Mouse (Mus musculus) liver, postnatal 0 days (tissue): Measurements from ENCODE around the gene Olfr749. TPM values are rescaled to one million over a fixed set of nuclear protein-coding genes. Genes with fewer than 3 reads are reported as not detected.

Source experiments
- ATAC-seq: fragments of 200-750 bp; cut with Nextera tagmentation; 2 replicates; pipeline ENCODE4 v1.8.0; 2017; ENCODE audit warnings: mild to moderate bottlenecking, moderate library complexity
- DNase-seq: peaks from one replicate; pipeline ENCODE4 v3.0.0-alpha.2; 2016
- H3K27ac ChIP-seq: fragments of 300-500 bp; sonication (generic); 2 replicates; pipeline ENCODE4 v1.5.1; 2014; ENCODE audit warnings: antibody characterized with exemption, moderate library complexity, mild to moderate bottlenecking, low read depth
- H3K27me3 ChIP-seq: fragments of 300-500 bp; sonication (generic); 2 replicates; pipeline ENCODE4 v1.6.1; 2014; ENCODE audit warnings: low read length, control low read depth, mixed read lengths; ENCODE audit not compliant: insufficient read depth
- H3K36me3 ChIP-seq: fragments of 300-500 bp; sonication (generic); replicated peaks from 2 replicates; pipeline ENCODE4 v1.6.1; 2014; ENCODE audit warnings: mild to moderate bottlenecking, control low read depth, low read length, moderate library complexity, mixed read lengths; ENCODE audit not compliant: insufficient read depth
- H3K4me1 ChIP-seq: fragments of 300-500 bp; sonication (generic); 2 replicates; pipeline ENCODE4 v1.6.1; 2014; ENCODE audit warnings: antibody characterized with exemption, mild to moderate bottlenecking, control low read depth; ENCODE audit not compliant: insufficient read depth
- H3K4me2 ChIP-seq: fragments of 300-500 bp; sonication (generic); 2 replicates; pipeline ENCODE4 v1.6.1; 2014; ENCODE audit warnings: low read depth, mild to moderate bottlenecking, low read length, moderate library complexity, mixed read lengths
- H3K4me3 ChIP-seq: fragments of 300-500 bp; sonication (generic); 2 replicates; pipeline ENCODE4 v1.5.1; 2014; ENCODE audit warnings: low read depth, low read length
- H3K9ac ChIP-seq: fragments of 300-500 bp; sonication (generic); replicated peaks from 2 replicates; pipeline ENCODE4 v1.6.1; 2014; ENCODE audit warnings: mild to moderate bottlenecking, moderate library complexity
- H3K9me3 ChIP-seq: fragments of 300-500 bp; sonication (generic); 2 replicates; pipeline ENCODE4 v1.6.1; 2016; ENCODE audit warnings: mild to moderate bottlenecking, control low read depth, low read length, mixed read lengths
- CTCF ChIP-seq: sonication (generic); IDR thresholded peaks from 2 replicates; pipeline ENCODE4 v1.5.1; 2016; ENCODE audit warnings: antibody characterized with exemption, low read depth
- EP300 ChIP-seq: IDR thresholded peaks from 2 replicates; pipeline ENCODE4 v1.6.1; 2016; ENCODE audit warnings: antibody characterized with exemption, low read depth, mild to moderate bottlenecking
- WGBS: fragments of 180-500 bp; shearing (Covaris S2); extraction: QIAGEN DNeasy Blood & Tissue Kit; methylation state at CpG from one replicate; pipeline ENCODE4 v1.1.7; 2014; ENCODE audit not compliant: insufficient replicate concordance; 5-methylcytosine and 5-hydroxymethylcytosine counted together
- polyA plus RNA-seq: library from polyadenylated mRNA; unstranded; fragments of >200 nt; fragmentation: Nextera tagmentation; extraction: Ambion mirVana; gene quantifications from 2 replicates; pipeline ENCODE4 v1.2.1, GENCODE M21; 2015

Gene Olfr749
- polyA plus RNA-seq, 1 experiment from 2014 or later = not detected

DNA sequence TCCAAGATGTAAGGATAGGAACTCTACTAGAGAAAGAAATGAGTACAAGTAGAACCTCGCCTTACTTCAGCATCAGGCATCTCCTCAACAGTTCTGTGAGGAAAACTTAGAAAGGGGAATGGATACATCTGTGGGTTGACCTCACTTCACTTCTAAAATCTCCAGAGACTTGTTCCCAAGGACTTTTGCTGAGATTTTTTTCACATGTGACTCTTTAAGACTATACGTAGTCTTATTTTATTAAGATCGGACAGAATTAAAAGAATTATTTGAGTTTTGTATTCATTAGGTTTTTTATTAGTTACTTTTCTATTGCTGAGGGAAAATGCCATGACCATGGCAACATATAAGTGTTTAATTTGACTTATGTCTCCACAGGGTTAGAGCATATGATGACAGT, 51.8 kb downstream of the Olfr749 start, which contains the start of gene Olfr747:
TSS of gene Olfr747 (minus strand) at position 101 of the 400 bp plus-strand sequence.
- no peaks in the 10 kb centered on the region for H3K27me3 ChIP-seq

More for the DNA sequence above, 51.8 kb downstream of the Olfr749 start, which contains the start of gene Olfr747:
- no peak within 1 kb of the TSS for H3K9ac ChIP-seq
- ATAC-seq = no peak
- H3K4me3 ChIP-seq = no peak within 1 kb of the TSS
- no peak for DNase-seq
- H3K36me3 ChIP-seq = no peaks in the 10 kb centered on the region
- no peak within 1 kb of the TSS for H3K27ac ChIP-seq
- WGBS = 79% methylated on average over 3 of the region's 3 CpGs
- no peak for TF ChIP-seq EP300
- no peak for TF ChIP-seq CTCF
- H3K4me1 ChIP-seq = no peaks in the 10 kb centered on the region
- H3K4me2 ChIP-seq = no peak within 1 kb of the TSS
- no peaks in the 10 kb centered on the region for H3K9me3 ChIP-seq

Other genes starting within 250 kb of the Olfr749 start
- not detected in 2 replicates for gene Olfr742, start 241.5 kb downstream of the Olfr749 start, polyA plus RNA-seq
- gene Olfr743, start 223.3 kb downstream of the Olfr749 start, polyA plus RNA-seq = not detected in 2 replicates
- not detected in 2 replicates for gene Olfr744, start 130.2 kb downstream of the Olfr749 start, polyA plus RNA-seq
- gene Olfr745, start 105.7 kb downstream of the Olfr749 start, polyA plus RNA-seq = not detected in 2 replicates
- gene Olfr746, start 98.0 kb downstream of the Olfr749 start, polyA plus RNA-seq = not detected in 2 replicates
- not detected in 2 replicates for gene Olfr747, start 51.9 kb downstream of the Olfr749 start, polyA plus RNA-seq
- gene Olfr748, start 37.7 kb downstream of the Olfr749 start, polyA plus RNA-seq = not detected in 2 replicates
- 15.9 and 17.7 TPM in 2 replicates for gene Ttc5, start 40.4 kb upstream of the Olfr749 start, polyA plus RNA-seq
- gene Ccnb1ip1, start 62.6 kb upstream of the Olfr749 start, polyA plus RNA-seq = not detected in 2 replicates
- 19.1 and 22.5 TPM in 2 replicates for gene Parp2, start 62.7 kb upstream of the Olfr749 start, polyA plus RNA-seq
- gene Tep1, start 125.5 kb upstream of the Olfr749 start, polyA plus RNA-seq = 6.2 and 6.6 TPM in 2 replicates
- 0.13 and 0.20 TPM in 2 replicates for gene Klhl33, start 152.4 kb upstream of the Olfr749 start, polyA plus RNA-seq
- gene Osgep, start 179.8 kb upstream of the Olfr749 start, polyA plus RNA-seq = 38.5 and 39.5 TPM in 2 replicates
- 58.0 and 60.1 TPM in 2 replicates for gene Apex1, start 179.9 kb upstream of the Olfr749 start, polyA plus RNA-seq
- gene Pip4p1, start 185.8 kb upstream of the Olfr749 start, polyA plus RNA-seq = 23.6 and 24.2 TPM in 2 replicates
- 66.4 and 70.4 TPM in 2 replicates for gene Pnp, start 186.0 kb upstream of the Olfr749 start, polyA plus RNA-seq
- gene Gm49342, start 199.4 kb upstream of the Olfr749 start, polyA plus RNA-seq = not detected in 2 replicates
- 7.1 and 7.3 TPM in 2 replicates for gene Pnp2, start 210.9 kb upstream of the Olfr749 start, polyA plus RNA-seq